Mouse (Mus musculus) heart, adult 11 months (tissue): ENCODE results near the gene Lmf1.
A peak's percentile ranks its signal among the peaks of the same experiment; 100 is the strongest.

Experiments used
- DNase-seq: peaks from one replicate; pipeline ENCODE4 v3.0.0; 2022

Lmf1 gene

GRCm38 (mm10) chr17:25568880-25569279, 10.0 kb upstream of the Lmf1 start:
- DNase-seq, result peak; percentile 89

- peak; percentile 94 for DNase-seq
These were observed 8.8 kb upstream of the Lmf1 start for GRCm38 (mm10) chr17:25569833-25570647.

- DNase-seq, result peak; percentile 99
These were observed 8.0 kb upstream of the Lmf1 start, which contains the start of gene Sox8 for GRCm38 (mm10) chr17:25570648-25571452. Gene Sox8, minus strand, starts transcription at chr17:25570686.

- DNase-seq, result no peak
These were observed 7.4 kb upstream of the Lmf1 start for GRCm38 (mm10) chr17:25571453-25571820.

GRCm38 (mm10) chr17:25575208-25575971, 3.5 kb upstream of the Lmf1 start:
- DNase-seq, result no peak

- no peak for DNase-seq
These were observed 2.9 kb upstream of the Lmf1 start for GRCm38 (mm10) chr17:25576034-25576433.

- DNase-seq, result no peak
These were observed 1.6 kb upstream of the Lmf1 start for GRCm38 (mm10) chr17:25577263-25577662.

GRCm38 (mm10) chr17:25577702-25578101, 1.2 kb upstream of the Lmf1 start:
- no peak for DNase-seq

- peak; percentile 94 for DNase-seq
These were observed 605 bp downstream of the Lmf1 start for GRCm38 (mm10) chr17:25579332-25580047.

GRCm38 (mm10) chr17:25582076-25582475, 3.2 kb downstream of the Lmf1 start:
- DNase-seq, result no peak

- no peak for DNase-seq
These were observed 4.2 kb downstream of the Lmf1 start for GRCm38 (mm10) chr17:25583099-25583498.

- DNase-seq, result no peak
These were observed 5.0 kb downstream of the Lmf1 start for GRCm38 (mm10) chr17:25583858-25584257.

GRCm38 (mm10) chr17:25584646-25585045, 5.8 kb downstream of the Lmf1 start:
- DNase-seq, result no peak

- DNase-seq, result no peak
These were observed 11.2 kb downstream of the Lmf1 start for GRCm38 (mm10) chr17:25590068-25590467.

GRCm38 (mm10) chr17:25590985-25591384, 12.1 kb downstream of the Lmf1 start:
- no peak for DNase-seq

- peak; percentile 97 for DNase-seq
These were observed 13.5 kb downstream of the Lmf1 start for GRCm38 (mm10) chr17:25592336-25592735.

GRCm38 (mm10) chr17:25593411-25594261, 14.8 kb downstream of the Lmf1 start:
- no peak for DNase-seq

- no peak for DNase-seq
These were observed 16.6 kb downstream of the Lmf1 start for GRCm38 (mm10) chr17:25595495-25595894.

GRCm38 (mm10) chr17:25597537-25597936, 18.7 kb downstream of the Lmf1 start:
- no peak for DNase-seq

- DNase-seq, result no peak
These were observed 23.5 kb downstream of the Lmf1 start for GRCm38 (mm10) chr17:25602366-25602765.

- DNase-seq, result no peak
These were observed 25.3 kb downstream of the Lmf1 start for GRCm38 (mm10) chr17:25604234-25604633.
